Mouse (Mus musculus): ENCODE measurements around the gene Adamtsl1. TPM values are rescaled to one million over a fixed set of nuclear protein-coding genes. Genes with fewer than 3 reads are reported as not detected.

Gene Adamtsl1
- polyA plus RNA-seq, 1 experiment from 2014 or later = 11.5 TPM

GRCm38 (mm10) chr4:86326003-86326402 is 812.0 kb downstream of the Adamtsl1 start:
- 76% methylated on average over 5 of the region's 5 CpGs for WGBS
- Histone ChIP-seq H3K9ac (no peak overlapping the region), H3K27ac (no peak overlapping the region), H3K4me3 (replicated peaks; ENCODE audit: low read length) (no peak overlapping the region), H3K4me1 (replicated peaks; ENCODE audit: control insufficient read depth, insufficient read depth, low read length) (no peaks in the 10 kb centered on the region; the same call in 1 of the 2 replicates), H3K36me3 (replicated peaks; ENCODE audit: control insufficient read depth, insufficient read depth) (no peaks in the 10 kb centered on the region), H3K4me2 (replicated peaks) (no peak overlapping the region), H3K9me3 (ENCODE audit: control insufficient read depth, low read length) (no peaks in the 10 kb centered on the region), H3K27me3 (ENCODE audit: control insufficient read depth, insufficient read depth, low read length) (no peaks in the 10 kb centered on the region)
- ATAC-seq (ENCODE audit: low FRiP score) (0 out of 2 replicates have a peak, but pooled peaks have one; percentile 8), DNase-seq (ENCODE audit: low spot score) (no peak)

- Histone ChIP-seq H3K27ac (no peak overlapping the region), H3K27me3 (ENCODE audit: control insufficient read depth, insufficient read depth, low read length) (no peaks in the 10 kb centered on the region), H3K36me3 (replicated peaks; ENCODE audit: control insufficient read depth, insufficient read depth) (no peaks in the 10 kb centered on the region), H3K9ac (no peak overlapping the region), H3K4me1 (replicated peaks; ENCODE audit: control insufficient read depth, insufficient read depth, low read length) (no peaks in the 10 kb centered on the region; the same call in 1 of the 2 replicates), H3K9me3 (ENCODE audit: control insufficient read depth, low read length) (no peaks in the 10 kb centered on the region), H3K4me2 (replicated peaks) (no peak overlapping the region), H3K4me3 (replicated peaks; ENCODE audit: low read length) (no peak overlapping the region)
- WGBS = 82% methylated on average over 8 of the region's 8 CpGs
- DNase-seq (ENCODE audit: low spot score) (no peak), ATAC-seq (ENCODE audit: low FRiP score) (no peak)
Observed at GRCm38 (mm10) chr4:86326638-86327037, 812.7 kb downstream of the Adamtsl1 start.

- Histone ChIP-seq H3K36me3 (replicated peaks; ENCODE audit: control insufficient read depth, insufficient read depth) (no peaks in the 10 kb centered on the region), H3K4me1 (replicated peaks; ENCODE audit: control insufficient read depth, insufficient read depth, low read length) (no peaks in the 10 kb centered on the region; the same call in 1 of the 2 replicates), H3K4me2 (replicated peaks) (no peak overlapping the region), H3K27ac (no peak overlapping the region), H3K9me3 (ENCODE audit: control insufficient read depth, low read length) (no peaks in the 10 kb centered on the region), H3K4me3 (replicated peaks; ENCODE audit: low read length) (no peak overlapping the region), H3K9ac (no peak overlapping the region), H3K27me3 (ENCODE audit: control insufficient read depth, insufficient read depth, low read length) (no peaks in the 10 kb centered on the region)
- DNase-seq (ENCODE audit: low spot score) = no peak
- ATAC-seq (ENCODE audit: low FRiP score) = no peak
- 91% methylated on average over 1 of the region's 1 CpGs for WGBS
Observed at GRCm38 (mm10) chr4:86329481-86329880, 815.5 kb downstream of the Adamtsl1 start.

- Histone ChIP-seq H3K9ac (no peak overlapping the region), H3K4me3 (replicated peaks; ENCODE audit: low read length) (no peak overlapping the region), H3K4me1 (replicated peaks; ENCODE audit: control insufficient read depth, insufficient read depth, low read length) (no peaks in the 10 kb centered on the region), H3K4me2 (replicated peaks) (no peak overlapping the region), H3K27me3 (ENCODE audit: control insufficient read depth, insufficient read depth, low read length) (no peaks in the 10 kb centered on the region), H3K36me3 (replicated peaks; ENCODE audit: control insufficient read depth, insufficient read depth) (no peaks in the 10 kb centered on the region), H3K27ac (no peak overlapping the region), H3K9me3 (ENCODE audit: control insufficient read depth, low read length) (no peaks in the 10 kb centered on the region)
- WGBS = 48% methylated on average over 10 of the region's 10 CpGs
- no peak for DNase-seq (ENCODE audit: low spot score)
- ATAC-seq (ENCODE audit: low FRiP score) = no peak
Observed at GRCm38 (mm10) chr4:86335861-86336415, 822.0 kb downstream of the Adamtsl1 start.

- 87% methylated on average over 6 of the region's 6 CpGs for WGBS
- H3K4me3 ChIP-seq (replicated peaks; ENCODE audit: low read length) = no peak overlapping the region
- ATAC-seq (ENCODE audit: low FRiP score) (no peak), DNase-seq (ENCODE audit: low spot score) (no peak)
- no peak overlapping the region for H3K4me2 ChIP-seq (replicated peaks)
- H3K27me3 ChIP-seq (ENCODE audit: control insufficient read depth, insufficient read depth, low read length) = no peaks in the 10 kb centered on the region
- H3K9ac ChIP-seq = no peak overlapping the region
- H3K9me3 ChIP-seq (ENCODE audit: control insufficient read depth, low read length) = no peaks in the 10 kb centered on the region
- H3K36me3 ChIP-seq (replicated peaks; ENCODE audit: control insufficient read depth, insufficient read depth) = no peaks in the 10 kb centered on the region
- H3K27ac ChIP-seq = no peak overlapping the region
- no peaks in the 10 kb centered on the region for H3K4me1 ChIP-seq (replicated peaks; ENCODE audit: control insufficient read depth, insufficient read depth, low read length)
Observed at GRCm38 (mm10) chr4:86337216-86337765, 823.3 kb downstream of the Adamtsl1 start.

DNA sequence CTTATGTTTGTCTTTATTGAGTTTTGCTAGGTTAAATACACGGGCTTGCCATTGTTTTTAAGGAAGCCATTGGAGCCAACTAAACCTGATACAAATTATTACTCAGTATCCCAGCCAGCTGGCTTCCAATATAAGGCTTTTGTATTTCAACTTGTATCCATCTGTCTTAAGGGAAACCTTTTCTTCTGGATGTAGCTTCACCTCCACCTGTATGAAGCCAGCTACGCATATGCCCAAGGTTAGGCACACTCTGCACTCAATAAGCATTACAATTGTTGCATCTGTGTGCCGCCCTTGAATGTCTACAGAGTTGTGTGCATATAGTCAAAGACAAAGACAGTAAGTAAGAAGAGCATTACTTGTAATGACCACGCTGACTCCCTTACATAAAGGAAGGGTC is 835.4 kb downstream of the Adamtsl1 start:
- WGBS = 92% methylated on average over 4 of the region's 4 CpGs
- H3K4me3 ChIP-seq (replicated peaks; ENCODE audit: low read length) = no peak overlapping the region
- DNase-seq (ENCODE audit: low spot score) (no peak), ATAC-seq (ENCODE audit: low FRiP score) (no peak)
- no peak overlapping the region for H3K27ac ChIP-seq
- no peaks in the 10 kb centered on the region for H3K4me1 ChIP-seq (replicated peaks; ENCODE audit: control insufficient read depth, insufficient read depth, low read length)
- H3K36me3 ChIP-seq (replicated peaks; ENCODE audit: control insufficient read depth, insufficient read depth) = no peaks in the 10 kb centered on the region
- H3K27me3 ChIP-seq (ENCODE audit: control insufficient read depth, insufficient read depth, low read length) = no peaks in the 10 kb centered on the region
- no peak overlapping the region for H3K9ac ChIP-seq
- no peaks in the 10 kb centered on the region for H3K9me3 ChIP-seq (ENCODE audit: control insufficient read depth, low read length)
- H3K4me2 ChIP-seq (replicated peaks) = no peak overlapping the region

DNA sequence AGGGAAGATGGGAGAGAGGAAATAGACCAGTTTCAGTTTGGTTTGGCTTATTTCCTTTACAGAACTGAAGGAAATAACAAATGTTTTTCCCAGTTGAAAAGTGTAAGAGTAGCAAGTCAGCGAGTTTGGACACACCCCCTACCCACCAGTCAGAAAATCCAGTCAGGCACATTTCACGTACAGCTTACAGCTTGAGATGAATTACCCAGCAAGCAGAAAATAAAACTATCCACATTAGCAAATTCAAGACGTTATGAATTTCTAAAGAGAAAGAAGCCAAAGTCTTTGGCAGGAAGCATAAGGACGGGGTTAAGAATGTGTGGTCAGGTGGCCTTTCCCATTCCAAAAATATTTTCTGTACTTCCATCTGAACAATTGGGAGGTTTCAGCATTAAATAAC is 838.1 kb downstream of the Adamtsl1 start:
- no peaks in the 10 kb centered on the region for H3K9me3 ChIP-seq (ENCODE audit: control insufficient read depth, low read length)
- no peaks in the 10 kb centered on the region for H3K27me3 ChIP-seq (ENCODE audit: control insufficient read depth, insufficient read depth, low read length)
- no peaks in the 10 kb centered on the region for H3K36me3 ChIP-seq (replicated peaks; ENCODE audit: control insufficient read depth, insufficient read depth)
- no peak overlapping the region for H3K4me3 ChIP-seq (replicated peaks; ENCODE audit: low read length)
- H3K4me2 ChIP-seq (replicated peaks) = no peak overlapping the region
- no peak for ATAC-seq (ENCODE audit: low FRiP score)
- H3K4me1 ChIP-seq (replicated peaks; ENCODE audit: control insufficient read depth, insufficient read depth, low read length) = no peaks in the 10 kb centered on the region
- no peak for DNase-seq (ENCODE audit: low spot score)
- 83% methylated on average over 4 of the region's 4 CpGs for WGBS
- H3K27ac ChIP-seq = no peak overlapping the region
- no peak overlapping the region for H3K9ac ChIP-seq

- no peak overlapping the region for H3K4me3 ChIP-seq (replicated peaks; ENCODE audit: low read length)
- no peak overlapping the region for H3K27ac ChIP-seq
- DNase-seq (ENCODE audit: low spot score) (no peak), ATAC-seq (ENCODE audit: low FRiP score) (no peak)
- H3K4me2 ChIP-seq (replicated peaks) = no peak overlapping the region
- H3K36me3 ChIP-seq (replicated peaks; ENCODE audit: control insufficient read depth, insufficient read depth) = no peaks in the 10 kb centered on the region
- WGBS = 92% methylated on average over 4 of the region's 4 CpGs
- H3K9ac ChIP-seq = no peak overlapping the region
- no peaks in the 10 kb centered on the region for H3K9me3 ChIP-seq (ENCODE audit: control insufficient read depth, low read length)
- no peaks in the 10 kb centered on the region for H3K4me1 ChIP-seq (replicated peaks; ENCODE audit: control insufficient read depth, insufficient read depth, low read length)
- no peaks in the 10 kb centered on the region for H3K27me3 ChIP-seq (ENCODE audit: control insufficient read depth, insufficient read depth, low read length)
Observed at GRCm38 (mm10) chr4:86353550-86353949, 839.6 kb downstream of the Adamtsl1 start.

GRCm38 (mm10) chr4:86359398-86359797 is 845.4 kb downstream of the Adamtsl1 start:
- no peaks in the 10 kb centered on the region for H3K36me3 ChIP-seq (replicated peaks; ENCODE audit: control insufficient read depth, insufficient read depth)
- H3K9ac ChIP-seq = no peak overlapping the region
- no peaks in the 10 kb centered on the region for H3K4me1 ChIP-seq (replicated peaks; ENCODE audit: control insufficient read depth, insufficient read depth, low read length)
- no peak overlapping the region for H3K27ac ChIP-seq
- H3K9me3 ChIP-seq (ENCODE audit: control insufficient read depth, low read length) = no peaks in the 10 kb centered on the region
- ATAC-seq (ENCODE audit: low FRiP score) = no peak
- no peak overlapping the region for H3K4me2 ChIP-seq (replicated peaks)
- DNase-seq (ENCODE audit: low spot score) = no peak
- WGBS = 94% methylated on average over 5 of the region's 5 CpGs
- no peaks in the 10 kb centered on the region for H3K27me3 ChIP-seq (ENCODE audit: control insufficient read depth, insufficient read depth, low read length)
- H3K4me3 ChIP-seq (replicated peaks; ENCODE audit: low read length) = no peak overlapping the region

DNA sequence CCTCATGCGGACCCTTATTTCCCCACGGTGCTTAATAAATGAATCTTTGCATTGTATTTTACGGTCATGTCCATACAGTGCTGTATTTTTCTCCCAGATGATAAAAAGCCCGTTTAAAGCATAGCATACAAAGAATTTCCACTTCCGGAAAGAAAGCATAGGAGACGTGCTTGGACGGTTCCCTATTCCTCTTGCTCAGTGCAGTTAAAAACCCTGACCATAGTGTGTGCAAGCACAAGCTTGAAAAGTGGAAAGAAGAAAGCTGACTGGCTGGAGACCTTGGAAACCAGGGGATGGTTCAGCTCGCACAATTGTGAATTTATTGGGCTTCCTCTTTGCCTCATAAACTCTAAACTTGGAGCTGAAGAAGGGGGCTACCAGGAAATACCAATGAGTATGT is 855.1 kb downstream of the Adamtsl1 start:
- Histone ChIP-seq H3K9ac (no peak overlapping the region), H3K4me1 (replicated peaks; ENCODE audit: control insufficient read depth, insufficient read depth, low read length) (no peaks in the 10 kb centered on the region), H3K4me3 (replicated peaks; ENCODE audit: low read length) (no peak overlapping the region), H3K9me3 (ENCODE audit: control insufficient read depth, low read length) (no peaks in the 10 kb centered on the region), H3K36me3 (replicated peaks; ENCODE audit: control insufficient read depth, insufficient read depth) (no peaks in the 10 kb centered on the region), H3K27ac (no peak overlapping the region), H3K4me2 (replicated peaks) (no peak overlapping the region), H3K27me3 (ENCODE audit: control insufficient read depth, insufficient read depth, low read length) (no peaks in the 10 kb centered on the region)
- WGBS = 70% methylated on average over 8 of the region's 8 CpGs
- no peak for ATAC-seq (ENCODE audit: low FRiP score)
- no peak for DNase-seq (ENCODE audit: low spot score)

Measured in hindbrain, embryonic 14.5 days (tissue).